Mouse (Mus musculus): ENCODE results near the gene Telo2.
"Not testable (repeated sequence)": the region's sequence is repeated elsewhere in the genome, so short reads cannot be mapped to it uniquely, and the experiment has no call there.

Gene Telo2

DNA sequence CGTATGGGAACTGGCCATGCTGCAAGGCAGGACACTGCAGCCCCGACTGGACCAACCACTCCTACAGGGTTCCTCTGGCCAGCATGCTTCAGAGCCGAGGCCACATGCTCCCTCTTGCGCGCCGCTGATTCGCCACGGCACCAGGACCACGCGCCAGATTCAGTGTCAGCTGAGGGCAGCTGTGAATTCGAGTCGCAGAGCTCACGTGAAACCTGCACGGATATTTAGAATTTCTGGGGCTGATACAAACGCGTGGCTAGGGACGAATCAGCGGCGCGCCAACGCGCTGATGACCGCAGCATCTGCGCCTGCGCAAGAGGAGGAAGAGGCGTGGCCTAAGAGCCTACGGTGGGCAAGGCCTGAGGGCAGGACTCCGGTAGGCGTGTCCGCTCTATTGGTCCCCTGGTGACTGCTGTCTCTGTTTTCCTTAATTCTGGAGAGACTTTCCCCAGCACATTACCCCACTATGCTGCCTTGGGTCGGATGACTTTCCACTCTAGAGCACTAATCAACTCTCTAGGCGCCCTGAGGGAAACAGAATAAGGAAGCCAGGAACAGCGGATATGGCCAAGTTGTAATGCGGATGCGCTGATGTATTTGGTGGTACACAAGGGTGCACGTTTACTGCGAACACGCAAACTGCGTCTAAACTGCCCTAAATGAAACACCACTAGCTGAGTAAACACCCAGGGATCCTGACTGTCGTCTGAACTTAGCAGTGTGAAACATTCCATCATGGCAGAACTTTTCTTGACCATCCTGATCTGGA is at the start of gene Telo2:
Gene Telo2 (minus strand): TSS at position 304 of the 769 bp plus-strand sequence.
- peak; percentile 90 for DNase-seq (ENCODE audit: inconsistent ontology term)

DNA sequence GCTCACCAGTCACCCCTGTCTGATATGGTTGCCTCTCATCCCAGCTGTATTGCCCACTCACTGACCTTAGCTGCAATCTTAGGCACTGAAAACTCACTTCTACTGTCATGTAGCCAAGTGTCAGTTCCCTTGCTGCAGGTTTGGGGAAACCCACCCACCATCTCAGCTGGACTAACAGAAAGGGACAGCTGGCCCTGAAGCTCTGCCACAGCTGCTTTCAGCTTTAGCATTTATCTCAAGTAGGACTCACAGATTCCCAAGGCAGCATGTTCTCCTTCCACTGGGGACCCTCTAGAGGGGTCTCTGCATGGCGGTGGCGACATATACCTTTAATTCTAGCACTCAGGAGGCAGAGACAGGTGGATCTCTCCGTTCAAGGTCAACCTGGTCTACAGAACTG is 49.0 kb upstream of the Telo2 start:
- DNase-seq (ENCODE audit: inconsistent ontology term): no peak

DNA sequence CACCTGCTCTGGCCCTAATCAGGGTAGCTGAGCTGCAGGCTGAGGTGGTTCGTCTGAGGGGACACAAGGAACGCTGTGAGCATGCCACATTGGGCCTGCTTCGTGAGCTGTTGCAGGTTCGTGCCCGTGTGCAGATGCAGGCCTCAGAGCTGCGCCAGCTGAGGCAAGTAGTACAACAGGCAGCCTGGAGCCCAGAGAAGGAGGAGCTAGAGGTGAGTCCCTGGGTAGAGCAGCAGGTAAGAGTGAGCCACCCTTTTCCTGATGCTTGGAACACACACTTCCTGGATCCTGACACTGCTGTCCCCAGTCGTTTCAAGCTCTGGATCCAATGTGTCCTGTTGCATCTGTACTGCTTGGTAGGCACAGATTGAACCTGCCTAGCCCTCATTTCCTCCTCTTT is 47.6 kb upstream of the Telo2 start:
- no peak for DNase-seq (ENCODE audit: inconsistent ontology term)

DNA sequence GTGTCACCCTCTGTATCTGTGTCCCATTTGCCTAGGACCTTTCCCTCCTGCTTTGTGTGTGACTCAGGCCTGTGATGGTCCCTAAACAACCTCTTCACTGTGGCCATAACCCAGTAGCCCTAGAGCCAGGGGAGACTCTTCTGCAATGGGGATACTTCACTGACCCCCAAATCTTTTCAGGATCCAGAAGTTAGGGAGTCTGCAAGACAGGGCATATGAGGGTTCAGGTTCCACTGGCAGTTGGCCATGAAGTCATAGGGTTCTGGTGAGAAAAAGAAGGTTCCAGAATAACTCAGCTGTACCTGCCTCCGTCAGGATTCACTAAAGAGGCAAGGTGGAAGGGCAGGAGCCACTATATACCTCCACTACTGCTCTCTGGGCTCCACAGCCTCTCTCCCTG is 46.4 kb upstream of the Telo2 start, which contains the start of gene Ccdc154:
Gene Ccdc154 (plus strand): TSS at position 301 of the 400 bp plus-strand sequence.
- DNase-seq (ENCODE audit: inconsistent ontology term): no peak

DNA sequence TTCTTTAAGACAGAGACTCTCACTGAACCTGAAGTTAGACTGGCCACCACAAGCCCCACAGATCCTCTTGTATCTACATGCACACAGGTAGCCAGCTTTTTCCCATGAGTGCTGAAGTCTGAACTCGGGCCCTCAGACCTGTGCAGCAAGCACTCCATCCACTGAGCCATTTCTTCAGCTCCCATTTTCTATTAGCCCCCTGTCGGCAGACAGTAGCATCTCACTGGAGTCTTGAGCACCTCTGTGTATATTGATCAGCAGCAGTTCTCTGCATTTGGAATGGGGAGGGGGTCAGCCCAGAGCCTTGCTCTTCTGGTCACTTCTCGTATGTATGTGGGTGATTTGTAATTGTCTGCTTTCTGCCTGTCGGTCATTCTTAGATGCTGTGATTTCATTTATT is 24.2 kb upstream of the Telo2 start:
- no peak for DNase-seq (ENCODE audit: inconsistent ontology term)

DNA sequence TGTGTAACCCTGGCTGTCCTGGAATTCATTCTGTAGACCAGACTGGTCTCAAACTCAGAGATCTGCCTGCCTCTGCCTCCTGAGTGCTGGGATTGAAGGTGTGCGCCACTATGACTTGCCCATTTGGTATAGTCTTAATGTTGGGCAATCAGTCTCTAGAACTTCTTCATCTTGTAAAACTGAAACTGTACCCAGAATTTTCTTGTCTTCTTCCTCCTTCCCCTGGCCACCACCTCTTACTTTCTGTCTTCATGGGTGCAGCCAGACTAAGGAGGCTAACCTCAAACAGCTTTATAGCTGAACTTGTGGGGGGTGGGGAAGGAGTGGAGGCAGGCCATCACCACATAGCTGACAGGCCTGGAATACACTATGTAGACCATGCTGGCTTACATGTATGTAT is 23.0 kb upstream of the Telo2 start:
- no peak for DNase-seq (ENCODE audit: inconsistent ontology term)

DNA sequence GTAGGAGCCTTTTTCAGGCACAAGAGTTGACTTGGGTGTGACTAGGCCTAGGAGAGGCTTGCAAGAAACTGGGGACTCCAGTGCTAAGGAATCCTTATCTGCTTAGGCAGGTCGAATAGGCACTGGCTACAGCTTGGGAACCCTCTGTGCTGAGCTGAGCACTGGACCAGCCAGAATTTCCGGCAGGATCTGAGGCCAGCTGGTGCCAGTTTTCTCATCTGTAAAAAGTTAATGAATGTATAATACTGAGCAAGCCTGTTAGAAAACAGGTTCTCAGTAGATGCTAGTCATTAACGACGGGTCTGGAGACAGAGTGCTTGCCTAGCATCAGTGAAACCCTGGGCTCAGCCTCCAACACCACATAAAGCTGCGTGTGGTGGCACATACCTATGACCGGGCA is 19.9 kb upstream of the Telo2 start:
- DNase-seq (ENCODE audit: inconsistent ontology term): no peak

DNA sequence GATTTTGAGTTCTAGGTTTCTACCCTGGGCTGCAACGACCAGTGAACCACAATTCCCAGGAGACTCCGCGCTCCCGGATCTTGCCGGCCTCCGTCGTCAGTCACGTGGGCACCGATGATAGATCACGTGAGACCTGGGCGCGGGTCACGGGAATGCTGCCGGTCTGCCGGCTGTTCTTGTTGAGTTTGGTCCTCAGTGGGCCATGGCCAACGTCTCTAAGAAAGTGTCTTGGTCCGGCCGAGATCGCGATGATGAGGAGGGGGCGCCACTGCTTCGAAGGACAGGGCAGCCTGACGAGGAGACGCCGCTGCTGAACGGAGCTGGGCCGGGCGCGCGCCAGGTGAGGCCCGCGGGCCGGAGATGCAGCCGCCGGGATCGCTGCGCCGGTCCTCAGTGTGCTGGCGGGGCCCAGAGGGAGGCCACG is 17.5 kb upstream of the Telo2 start, which contains the start of gene Clcn7:
Gene Clcn7 (plus strand): TSS at position 117 of the 424 bp plus-strand sequence.
- peak; percentile 86 for DNase-seq (ENCODE audit: inconsistent ontology term)

DNA sequence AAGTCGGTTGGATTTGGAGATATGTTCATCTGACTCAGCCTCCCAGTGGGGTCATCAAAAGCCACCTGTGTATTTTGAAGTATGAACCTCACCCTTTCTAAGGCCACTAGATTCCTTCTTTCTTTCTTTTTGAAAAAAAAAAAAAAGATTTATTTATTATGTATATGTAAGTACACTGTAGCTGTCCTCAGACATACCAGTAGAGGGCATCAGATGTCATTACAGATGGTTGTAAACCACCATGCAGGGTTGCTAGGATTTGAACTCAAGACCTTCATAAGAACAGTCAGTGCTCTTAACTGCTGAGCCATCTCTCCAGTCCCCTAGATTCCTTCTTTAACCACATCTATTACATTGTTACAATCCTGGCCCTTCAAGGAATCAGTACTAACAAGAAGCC is 14.3 kb upstream of the Telo2 start:
- no peak for DNase-seq (ENCODE audit: inconsistent ontology term)

DNA sequence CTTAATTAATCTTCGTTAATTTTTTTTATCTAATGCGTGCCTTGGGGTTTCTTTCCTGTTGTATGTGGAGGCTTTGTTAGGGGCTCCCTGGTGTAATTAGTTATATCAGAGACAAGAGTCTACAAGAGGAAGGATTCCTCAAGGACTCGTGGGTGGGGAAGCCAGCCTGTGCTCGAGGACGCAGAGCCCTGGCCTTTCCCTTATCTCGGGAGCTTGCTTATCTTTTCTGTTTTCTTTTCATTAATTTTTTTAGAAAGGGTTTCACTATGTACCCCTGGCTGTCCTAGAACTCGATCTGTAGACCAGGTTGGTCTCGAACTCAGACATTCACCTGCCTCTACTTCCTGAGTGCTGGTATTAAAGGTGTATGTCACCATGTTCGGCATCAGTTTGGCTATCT is 11.9 kb upstream of the Telo2 start:
- DNase-seq (ENCODE audit: inconsistent ontology term): no peak

DNA sequence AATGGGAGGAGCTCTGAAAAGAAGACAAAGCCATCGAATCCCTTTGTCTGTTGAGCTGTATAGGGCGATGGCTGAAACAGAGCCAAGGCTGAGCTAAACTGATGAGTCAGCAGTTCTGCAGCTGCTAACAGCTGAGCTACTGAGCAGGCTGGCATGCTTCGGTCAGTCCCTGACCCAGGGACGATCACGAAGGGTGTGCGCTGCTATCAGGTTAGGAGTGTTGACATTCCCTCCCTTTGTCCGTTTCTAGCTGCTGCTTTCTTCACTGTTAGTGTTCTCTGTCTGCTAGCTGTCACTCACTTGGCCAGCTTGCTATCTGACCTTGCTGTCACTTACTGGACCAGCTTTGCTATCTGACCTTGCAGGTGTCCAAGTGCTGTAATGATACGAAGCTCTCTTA is 11.3 kb upstream of the Telo2 start:
- DNase-seq (ENCODE audit: inconsistent ontology term): no peak

DNA sequence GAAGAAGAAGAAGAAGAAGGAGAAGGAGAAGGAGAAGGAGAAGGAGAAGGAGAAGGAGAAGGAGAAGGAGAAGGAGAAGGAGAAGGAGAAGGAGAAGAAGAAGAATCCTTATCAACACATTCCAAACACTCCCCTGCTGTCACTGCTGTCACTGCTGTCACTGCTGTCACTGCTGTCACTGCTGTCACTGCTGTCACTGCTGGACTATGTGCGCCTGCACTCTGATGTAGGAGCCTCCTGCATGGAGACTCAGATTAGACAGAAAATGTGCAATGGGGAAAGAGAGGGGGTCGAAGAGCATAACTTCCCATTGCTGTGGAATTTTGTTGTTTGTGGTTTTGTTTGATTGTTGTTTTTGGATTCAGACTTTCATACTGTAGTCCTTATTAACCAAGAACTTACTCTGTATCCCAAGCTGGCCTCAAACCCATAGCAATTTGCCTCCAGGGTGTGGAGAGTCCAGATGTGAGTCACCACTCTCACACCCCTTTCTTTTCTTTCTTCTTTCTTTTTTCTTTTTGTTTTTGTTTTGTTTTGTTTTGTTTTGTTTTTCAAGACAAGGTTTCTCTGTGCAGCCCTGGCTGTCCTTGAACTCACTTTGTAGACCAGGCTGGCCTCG is 9.8 kb upstream of the Telo2 start:
- DNase-seq (ENCODE audit: inconsistent ontology term): not testable (repeated sequence)

DNA sequence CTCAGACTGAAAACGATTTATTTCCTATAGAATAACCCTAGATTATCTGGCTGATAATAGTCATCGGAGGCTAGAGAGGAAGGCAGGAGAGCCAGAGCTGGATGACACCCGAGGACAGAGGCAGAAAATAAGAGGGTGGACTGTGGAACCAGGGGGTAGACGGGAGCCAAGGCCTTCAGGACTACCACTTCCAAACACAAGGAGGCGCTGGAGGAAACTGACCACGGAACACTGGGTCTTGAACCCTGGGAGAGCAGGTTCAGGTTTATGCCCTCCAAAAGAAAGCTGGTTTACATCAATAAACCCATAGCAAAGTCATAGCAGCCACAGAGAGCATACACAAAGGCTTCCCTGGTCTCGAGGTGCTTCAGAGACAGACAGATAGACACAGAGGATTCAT is 8.2 kb upstream of the Telo2 start:
- DNase-seq (ENCODE audit: inconsistent ontology term): no peak

DNA sequence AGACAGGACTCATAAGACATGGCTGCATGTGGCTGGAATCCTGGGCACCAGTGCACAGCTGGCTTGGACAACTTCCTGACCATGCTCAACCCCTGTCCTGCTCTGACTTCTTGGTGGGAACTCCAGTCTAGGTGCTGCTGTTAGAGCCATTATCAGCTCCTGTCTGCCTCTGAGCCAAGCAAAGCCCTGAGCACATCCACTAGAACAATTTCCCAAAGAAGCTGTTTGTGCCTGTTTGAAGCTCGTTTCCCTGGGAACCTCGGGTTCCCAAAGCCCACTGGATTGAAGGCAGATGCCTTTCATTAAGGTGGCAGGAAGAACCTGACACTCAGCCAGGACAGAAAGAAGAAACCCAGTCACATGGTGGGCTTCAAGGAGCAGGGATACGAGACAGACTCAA is 4.6 kb upstream of the Telo2 start, which contains the start of gene Ptx4:
Gene Ptx4 (plus strand): TSS at position 355 of the 400 bp plus-strand sequence.
- no peak for DNase-seq (ENCODE audit: inconsistent ontology term)

DNA sequence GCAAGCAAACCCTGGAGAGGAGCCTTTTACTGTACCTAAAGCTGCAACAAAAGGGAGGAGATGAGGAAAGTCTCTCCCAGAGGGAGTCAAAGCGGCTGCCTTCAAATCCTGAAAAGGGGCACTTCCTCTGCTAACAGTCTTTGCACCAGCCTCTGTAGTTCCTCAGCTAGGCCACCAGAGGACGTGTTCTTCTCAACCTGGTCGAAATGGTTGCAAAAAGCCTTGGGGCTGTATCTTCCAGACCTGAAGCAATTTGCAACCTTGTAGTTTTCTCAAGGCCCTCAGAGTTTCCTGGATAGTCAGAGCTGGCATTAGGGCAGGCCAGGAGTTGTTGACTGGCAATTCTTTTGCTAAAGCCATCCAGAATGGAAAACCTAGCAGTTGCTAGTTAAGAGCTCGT is 1.5 kb upstream of the Telo2 start:
- DNase-seq (ENCODE audit: inconsistent ontology term): no peak

DNA sequence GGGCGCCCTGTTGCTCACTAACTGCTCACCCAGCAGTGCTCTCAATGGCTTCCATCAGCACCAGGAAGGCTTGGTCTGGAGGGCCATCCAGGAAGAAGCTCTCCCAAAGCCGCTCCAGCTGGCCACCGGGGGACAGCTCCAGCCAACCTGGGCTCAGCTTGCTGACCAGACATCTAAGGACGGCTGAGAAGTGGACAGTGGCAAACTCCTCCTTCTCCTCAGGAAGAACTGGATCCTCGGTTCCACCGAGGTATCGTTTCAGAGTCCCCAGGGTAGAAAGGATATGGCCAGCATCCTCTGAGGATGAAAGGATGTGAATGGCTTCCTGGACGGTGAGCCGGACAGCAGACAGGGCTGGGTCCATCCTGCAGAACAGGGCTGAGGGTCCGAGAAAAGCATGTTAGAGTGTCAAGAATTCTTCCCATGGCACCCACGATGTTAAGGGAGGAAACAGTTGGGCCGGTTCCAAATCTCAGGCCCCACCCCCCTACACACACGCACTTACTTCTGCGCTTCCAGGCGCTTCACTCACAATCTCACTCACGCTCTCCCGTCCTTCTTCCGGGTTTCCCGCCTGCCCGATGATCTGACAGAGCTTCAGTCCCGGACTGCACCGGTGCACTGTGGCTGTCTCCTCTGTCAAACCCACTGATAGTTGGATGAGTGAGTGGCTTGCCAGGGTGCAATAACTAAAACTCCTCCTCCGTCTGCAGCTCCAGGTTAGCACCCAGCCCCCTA is 690 bp downstream of the Telo2 start:
- DNase-seq (ENCODE audit: inconsistent ontology term): no peak

DNA sequence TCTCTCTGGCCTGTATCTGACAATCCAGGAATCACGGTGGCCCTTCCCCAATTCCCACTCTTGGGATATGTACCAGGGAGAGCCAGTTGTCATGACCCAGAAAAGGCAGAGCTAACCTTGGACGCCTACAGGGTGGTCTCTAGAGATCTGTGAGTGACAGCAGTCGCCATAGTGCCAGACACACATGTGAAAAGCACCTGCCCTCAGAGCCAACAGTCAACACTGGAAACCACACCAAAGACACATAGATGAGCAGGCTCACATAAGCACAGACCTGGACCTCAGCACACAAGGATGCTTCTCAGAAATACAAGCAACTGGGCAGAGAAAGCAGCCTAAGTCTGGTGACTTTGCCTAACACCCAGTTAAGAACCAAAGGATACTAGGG is 3.4 kb downstream of the Telo2 start:
- DNase-seq (ENCODE audit: inconsistent ontology term): no peak

DNA sequence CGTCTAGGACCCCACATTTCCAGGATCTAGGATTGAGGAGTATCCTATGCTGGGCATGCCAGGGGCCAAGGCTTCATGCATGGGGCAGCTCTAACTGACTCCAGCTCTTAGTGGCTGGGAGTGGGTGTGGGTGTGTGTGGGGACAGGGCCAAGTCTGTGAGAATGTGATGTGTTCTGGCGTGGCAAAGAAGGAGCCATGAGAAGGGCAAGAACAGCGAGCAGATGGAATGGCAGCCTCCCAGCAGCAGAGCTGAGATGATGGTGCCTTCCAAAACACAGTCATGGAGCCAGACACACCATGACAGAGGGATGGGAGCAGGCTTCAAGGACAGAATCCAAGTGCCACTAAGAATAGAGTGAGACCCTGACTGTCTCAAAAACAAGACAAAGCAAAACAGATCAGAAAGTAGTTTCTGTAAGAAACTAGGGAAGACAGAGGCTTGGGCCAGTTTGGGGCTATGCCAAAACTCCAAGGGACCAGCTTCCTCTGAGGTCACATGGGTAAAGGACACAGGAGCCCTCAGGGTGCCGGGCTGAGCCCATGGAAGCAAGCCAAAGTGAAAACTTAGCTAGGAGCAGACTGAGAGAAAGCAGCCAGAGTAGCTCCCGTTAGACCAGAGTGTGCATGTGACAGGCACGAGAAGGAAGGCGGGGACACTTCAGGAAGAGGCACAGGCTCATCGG is 3.9 kb downstream of the Telo2 start:
- DNase-seq (ENCODE audit: inconsistent ontology term): no peak

DNA sequence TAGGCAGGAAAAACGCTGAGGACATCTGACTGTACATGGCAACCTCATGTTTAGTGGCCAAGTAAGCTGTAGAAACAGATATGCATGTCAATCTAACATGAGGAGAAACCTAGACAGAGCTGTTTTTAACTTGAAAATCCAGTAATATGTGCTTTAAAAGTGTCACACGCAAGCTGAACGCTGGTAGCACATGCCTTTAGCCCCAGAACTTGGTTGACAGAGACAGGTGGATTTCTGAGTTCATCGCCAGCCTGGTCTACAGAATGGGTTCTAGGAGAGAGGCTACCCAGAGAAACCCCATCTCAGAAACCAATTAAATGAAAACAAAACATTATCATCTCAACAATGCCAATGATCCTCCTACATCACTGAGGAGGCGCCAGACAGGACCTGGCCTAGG is 4.5 kb downstream of the Telo2 start:
- DNase-seq (ENCODE audit: inconsistent ontology term): no peak

DNA sequence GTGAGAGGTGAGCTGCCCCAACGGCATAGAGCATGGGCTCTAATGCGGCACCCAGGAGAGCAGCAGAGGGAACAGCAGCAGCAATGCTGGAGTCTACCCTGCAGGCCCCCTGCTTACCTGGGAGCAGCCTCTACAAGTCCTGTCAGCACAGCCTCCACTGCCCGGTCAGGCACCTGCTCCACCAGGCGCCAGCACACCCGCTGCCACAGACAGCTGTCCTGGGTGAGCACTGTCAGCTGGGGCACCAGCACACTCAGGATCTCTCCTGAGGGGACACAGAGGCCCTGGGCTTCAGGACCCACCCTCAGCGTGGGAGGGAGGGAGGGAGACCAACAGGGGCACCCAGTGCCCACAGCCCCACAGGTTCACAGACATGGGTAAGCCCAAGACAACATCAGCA is 5.2 kb downstream of the Telo2 start:
- no peak for DNase-seq (ENCODE audit: inconsistent ontology term)

DNA sequence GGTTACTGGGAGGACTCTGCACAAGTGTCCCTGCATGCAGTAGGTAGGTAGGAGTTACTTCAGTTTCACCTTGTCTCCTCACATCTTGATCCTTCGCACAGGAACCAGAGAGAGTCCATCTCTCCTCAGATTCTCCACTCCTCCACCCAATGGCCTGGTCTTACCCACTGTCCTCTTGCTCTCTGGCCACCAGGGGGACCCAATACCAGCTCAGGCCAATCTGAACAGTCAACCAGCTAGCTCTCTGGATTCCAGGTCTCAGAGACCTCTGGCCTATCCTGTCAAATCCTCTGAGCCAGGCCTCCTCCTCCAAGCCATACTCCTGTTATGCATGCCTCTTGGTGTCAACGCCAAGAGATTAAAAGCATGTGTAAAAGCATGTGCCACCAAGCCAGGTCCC is 6.2 kb downstream of the Telo2 start:
- peak; percentile 59 for DNase-seq (ENCODE audit: inconsistent ontology term)

DNA sequence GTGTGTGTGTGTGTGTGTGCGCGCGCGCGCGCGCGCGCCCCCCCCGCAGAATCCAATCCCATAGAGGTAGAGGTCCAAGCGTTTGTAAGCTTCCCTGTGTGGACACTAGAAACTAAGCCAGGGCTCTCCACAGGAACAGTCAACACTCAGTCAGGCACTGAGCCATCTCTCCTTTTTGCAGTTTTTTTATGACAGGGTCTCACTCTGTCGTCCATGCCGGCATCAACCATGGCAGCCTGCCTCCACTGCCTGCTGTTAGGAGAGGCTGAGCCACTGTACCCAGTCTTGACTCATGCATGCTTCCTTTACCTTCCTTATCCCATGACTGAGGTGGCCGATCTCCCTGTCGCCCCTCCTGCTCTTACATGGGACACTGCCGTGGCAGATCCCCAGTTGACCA is 8.0 kb downstream of the Telo2 start:
- no peak for DNase-seq (ENCODE audit: inconsistent ontology term)

Measured in Muller cell, postnatal 12 days (primary cell).